Mouse (Mus musculus) kidney, postnatal 36 days (tissue): ENCODE measurements around the gene Foxf2.

ENCODE experiments used
- DNase-seq, 2 experiments: peaks; one replicate each; pipeline ENCODE4 v3.0.0; 2021 to 2022; ENCODE audit warnings: mixed read lengths in 2 of 2

Gene Foxf2

DNA sequence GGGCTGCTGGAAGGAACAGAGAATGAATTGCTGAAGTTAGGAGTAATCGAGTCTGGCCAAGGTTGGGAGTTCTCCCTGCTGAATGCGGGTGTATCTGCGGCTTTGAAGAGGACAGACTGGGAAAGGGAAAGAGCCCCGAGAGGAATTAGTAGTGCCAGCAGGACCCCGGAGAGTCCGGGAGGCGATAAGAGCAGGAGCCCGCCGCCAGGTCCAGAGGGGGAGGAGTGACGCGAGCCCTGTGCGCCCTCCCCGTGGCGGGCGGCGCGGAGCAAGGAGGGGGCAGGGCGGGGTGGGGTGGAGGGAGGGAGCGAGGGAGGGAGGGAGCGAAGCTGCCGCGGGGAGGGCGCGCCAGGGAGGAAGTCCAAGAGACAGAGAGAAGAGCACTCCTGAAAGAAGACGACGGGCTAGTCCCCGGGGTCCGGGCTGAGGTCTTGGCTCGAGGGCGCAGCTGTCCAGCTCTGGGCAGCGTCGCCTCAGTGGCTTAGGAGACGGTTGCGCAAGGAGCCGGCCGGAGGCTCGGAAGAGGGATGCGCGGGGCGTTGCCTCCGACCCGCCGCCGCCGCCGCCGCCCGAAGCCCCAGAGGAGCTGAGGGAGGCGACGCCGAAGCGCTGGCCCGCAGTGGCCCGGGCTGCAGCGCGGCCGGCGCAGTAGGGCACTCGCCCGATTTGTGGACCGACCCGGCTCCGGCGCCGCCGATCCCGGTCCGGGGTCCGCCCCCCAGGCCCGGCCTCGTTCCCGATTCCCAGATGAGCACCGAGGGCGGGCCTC, at the start of gene Foxf2:
TSS of gene Foxf2 (plus strand) at position 484 of the 769 bp plus-strand sequence.
- no peak for DNase-seq

DNA sequence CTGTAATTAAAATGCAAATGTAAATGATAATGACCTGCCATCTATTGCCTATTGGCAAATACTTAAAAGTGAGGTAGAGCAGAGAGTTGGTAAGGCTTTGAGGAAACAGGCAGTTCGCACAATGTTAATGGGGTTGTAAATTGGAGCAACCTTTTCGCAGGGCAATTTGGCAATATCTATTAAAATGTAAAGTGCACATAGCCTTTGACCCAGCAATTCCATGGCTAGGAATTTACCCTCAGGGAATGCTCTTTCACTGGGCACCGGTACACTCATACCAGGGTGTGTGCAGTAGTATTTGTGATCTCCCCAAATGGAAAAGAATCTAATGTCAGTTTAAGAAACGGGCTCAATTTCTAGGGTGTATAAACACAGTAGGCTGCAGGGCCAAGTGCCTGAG, 48.9 kb upstream of the Foxf2 start:
- peak in 1 of 2 experiments; percentile 52 for DNase-seq

DNA sequence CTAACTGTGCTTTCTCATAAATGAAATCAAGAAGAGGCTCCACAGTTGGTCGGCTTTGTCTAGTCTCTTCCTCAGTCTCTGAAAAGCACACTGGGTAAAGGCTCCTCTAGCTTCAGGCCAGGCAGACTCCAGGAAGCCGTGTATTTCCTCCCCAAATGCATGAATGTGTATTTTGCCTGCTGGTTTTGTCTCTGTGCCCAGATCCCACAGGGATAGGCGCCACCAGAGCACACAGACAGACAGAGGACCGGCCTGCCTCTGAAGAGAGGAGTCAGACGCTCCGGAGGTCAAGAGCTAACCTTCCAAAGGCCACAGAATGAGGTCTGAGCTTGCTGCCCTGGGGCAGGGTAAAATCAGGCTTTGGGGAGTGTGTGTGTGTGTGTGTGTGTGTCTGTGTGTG, 48.0 kb upstream of the Foxf2 start:
- DNase-seq: peak in 1 of 2 experiments; percentile 35

DNA sequence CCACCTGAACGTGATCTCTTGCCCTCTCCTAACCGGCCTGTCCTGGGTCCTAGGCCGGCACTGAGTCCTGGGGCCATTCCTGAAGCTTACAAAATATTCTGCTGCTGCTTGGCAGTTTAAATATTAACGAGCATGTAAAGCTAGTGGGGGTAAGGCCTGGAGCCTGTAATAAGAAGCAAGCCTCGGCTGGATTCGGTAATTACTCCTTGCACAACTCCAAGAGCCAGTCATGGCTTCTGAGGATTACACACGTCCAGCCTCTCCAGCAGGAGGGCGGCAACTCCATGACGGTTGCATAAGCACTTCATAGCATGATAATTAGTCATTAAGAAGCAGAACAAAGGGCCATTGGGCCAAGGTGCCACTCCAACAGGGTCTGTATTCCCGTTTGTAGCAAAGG, 47.2 kb upstream of the Foxf2 start:
- DNase-seq: peak; percentile 53 to 90

DNA sequence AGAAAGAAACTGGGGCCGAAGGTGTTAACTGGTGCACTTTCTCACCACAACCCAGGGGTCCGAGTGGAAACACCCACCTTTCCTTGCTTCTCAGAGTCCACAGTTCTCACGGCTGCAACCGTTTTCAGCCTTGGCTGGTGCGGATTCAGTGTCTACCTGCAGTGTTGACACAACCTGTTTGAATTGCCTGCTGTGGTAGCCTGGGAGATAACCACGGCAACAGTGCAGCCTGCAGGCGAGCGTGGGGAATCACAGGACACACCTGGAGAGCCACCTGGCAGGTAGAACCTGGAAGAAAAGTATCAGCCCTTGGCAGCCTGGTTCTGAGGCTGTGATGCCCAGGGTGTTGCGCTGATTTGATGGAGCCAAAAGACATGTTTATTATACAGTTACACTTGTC, 45.8 kb upstream of the Foxf2 start:
- peak; percentile 58 to 67 for DNase-seq

DNA sequence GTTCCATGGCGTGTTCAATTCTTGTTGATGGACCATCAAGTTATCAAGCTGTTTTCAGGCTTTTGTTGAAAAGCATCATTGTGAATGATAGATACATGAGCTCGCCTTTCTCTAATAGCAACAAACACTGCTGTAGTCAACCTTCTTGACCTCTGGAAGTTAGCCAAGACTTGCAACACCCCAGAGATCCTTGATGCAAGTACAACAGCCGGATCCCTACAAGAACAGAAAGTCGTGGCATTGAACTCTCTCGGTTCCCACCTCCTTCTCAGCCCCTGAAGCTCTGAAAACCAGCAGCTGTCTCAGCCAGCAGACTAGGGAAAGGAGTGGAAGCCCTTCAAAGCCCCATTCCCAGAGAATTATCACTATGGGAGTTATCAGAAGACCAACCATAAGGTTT, 38.3 kb upstream of the Foxf2 start:
- no peak for DNase-seq

DNA sequence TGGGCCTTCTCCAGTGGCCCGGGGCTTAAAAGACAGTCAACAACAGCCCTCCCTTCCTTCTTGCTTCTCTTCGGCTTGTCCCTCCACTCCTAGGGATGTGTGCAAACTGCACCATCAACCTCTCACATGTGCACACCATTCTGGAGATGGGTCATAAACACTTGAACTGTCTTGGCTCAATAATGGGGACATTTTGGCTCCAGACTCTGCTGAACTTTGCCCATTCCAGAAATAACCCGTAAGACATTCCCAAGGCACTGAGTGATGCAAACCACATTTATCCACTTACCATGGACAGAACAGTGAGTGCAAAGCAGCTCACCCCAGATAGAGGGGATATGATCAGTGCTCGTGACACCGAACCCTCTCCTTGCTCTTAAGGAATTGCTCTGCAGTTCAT, 26.0 kb upstream of the Foxf2 start:
- DNase-seq: peak in 1 of 2 experiments; percentile 14

DNA sequence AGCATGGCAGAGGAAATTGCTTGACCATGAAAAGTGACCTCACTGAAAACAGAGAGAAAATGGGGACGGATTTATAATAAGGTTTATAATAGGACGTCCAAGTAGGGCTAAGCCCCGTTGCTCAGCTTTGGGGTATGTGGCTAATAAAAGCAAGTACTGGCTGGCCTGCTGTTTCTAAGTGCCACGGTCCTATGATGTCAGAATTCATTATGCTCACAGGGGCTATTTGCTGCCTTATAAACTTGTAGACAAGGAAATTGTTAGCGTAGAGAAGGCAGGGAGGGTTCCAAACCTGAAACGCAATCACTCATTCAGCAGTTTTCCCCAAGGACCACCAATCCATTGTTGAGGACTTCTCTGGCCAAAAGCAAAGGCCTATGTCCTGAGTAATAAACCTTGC, 21.7 kb upstream of the Foxf2 start:
- no peak for DNase-seq

DNA sequence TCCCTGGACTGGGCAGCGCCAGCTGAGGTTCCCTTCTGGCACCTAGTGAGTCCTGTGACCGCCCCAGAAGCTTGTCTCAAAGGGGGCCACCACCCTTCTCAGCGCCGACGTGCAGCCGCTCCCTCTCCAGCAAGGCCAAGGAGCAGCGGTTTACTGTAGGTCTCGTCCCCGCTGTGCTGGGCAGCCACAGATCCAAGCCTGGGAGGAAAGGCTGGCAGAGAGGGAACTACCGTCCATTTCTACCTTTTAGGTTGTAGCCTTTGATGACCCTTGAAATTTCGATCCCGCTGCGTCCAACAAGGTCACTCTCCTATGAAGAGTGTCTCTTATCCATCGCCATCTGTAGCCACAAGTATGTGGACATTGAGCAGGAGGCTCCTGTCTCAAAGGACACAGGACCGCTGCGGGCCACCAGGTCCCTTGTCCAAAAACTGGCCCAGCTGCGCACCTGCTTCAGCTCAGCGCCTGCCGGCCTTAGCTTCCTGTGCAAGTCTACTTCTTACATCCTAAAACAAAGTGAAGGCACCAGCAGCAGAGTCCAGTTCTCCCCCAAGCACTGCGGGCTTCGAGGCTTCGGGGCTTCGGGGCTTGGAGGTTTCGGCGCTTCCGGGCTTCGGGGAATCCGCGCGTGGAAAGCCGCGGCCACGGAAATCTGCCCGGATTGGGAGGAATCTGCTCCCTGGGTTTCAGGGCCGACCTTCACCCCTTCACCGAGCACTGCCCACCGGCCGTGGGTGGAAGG, 10.7 kb upstream of the Foxf2 start:
- DNase-seq: no peak

DNA sequence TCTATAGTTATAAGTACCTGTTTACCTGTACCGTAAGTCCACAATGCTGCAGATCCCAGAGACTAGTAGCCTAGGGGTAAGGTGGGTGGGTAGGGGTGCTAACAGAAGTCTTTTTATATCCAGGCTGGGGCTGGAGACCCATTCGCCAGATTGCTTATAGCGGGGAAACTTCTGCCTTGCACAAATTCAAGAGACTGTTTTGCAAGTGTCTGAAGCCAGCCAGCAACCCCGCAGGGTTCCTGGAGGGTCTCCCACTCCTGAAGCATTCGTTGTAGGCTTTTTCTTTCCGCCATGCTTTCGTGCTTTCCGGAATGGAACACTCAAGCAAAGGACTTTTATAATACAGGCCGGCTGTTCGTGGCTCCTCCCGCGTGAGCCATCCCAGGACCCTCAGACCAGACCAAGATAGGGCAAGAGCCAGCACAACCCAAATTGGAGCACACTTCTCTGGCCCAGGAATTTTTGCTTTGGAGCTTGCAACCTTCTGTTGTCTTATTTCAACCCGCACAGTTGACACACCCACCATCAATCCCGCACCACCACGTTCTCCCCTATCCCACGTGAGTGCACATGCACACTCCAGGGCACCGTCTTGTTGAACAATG, 10.0 kb upstream of the Foxf2 start:
- DNase-seq: no peak

DNA sequence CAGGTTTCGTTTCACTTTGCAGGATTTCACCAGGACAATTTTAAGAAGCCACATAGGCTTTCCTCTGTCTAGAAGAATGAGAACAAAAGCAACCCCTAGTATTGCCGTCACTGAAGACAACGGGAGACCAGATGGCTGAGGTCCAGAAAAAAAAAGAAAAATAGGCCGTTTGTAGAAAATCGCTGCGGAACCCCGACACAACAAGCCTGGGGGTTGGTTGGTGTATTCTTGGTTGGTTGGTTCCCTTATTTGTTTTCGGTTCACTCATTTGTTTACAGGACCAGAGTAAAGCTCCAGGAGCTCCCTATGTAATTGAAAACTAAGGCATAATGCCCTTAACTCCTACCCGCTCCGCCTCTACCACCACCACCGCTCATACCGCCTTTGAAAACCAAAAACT, 7.6 kb upstream of the Foxf2 start:
- DNase-seq: no peak

DNA sequence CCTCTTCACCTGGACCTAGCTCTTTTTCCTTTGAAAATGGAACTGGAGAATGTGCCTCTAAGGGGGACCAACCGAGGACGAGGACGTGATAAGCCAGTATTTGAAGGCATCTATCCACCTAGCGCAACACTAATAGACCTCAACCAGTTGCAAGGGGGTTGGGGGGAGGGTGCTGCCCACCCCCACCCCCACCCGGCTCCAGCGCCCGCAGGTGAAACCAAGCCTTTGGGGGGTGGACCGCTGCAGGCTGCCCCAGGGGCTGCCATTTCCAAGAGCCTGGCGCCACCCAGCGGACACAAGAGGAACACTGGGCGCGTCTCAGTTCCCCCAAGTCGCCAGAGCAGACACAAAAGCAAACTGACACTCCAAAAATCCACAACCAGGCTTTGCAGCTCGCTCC, 7.2 kb upstream of the Foxf2 start:
- peak; percentile 43 to 80 for DNase-seq

DNA sequence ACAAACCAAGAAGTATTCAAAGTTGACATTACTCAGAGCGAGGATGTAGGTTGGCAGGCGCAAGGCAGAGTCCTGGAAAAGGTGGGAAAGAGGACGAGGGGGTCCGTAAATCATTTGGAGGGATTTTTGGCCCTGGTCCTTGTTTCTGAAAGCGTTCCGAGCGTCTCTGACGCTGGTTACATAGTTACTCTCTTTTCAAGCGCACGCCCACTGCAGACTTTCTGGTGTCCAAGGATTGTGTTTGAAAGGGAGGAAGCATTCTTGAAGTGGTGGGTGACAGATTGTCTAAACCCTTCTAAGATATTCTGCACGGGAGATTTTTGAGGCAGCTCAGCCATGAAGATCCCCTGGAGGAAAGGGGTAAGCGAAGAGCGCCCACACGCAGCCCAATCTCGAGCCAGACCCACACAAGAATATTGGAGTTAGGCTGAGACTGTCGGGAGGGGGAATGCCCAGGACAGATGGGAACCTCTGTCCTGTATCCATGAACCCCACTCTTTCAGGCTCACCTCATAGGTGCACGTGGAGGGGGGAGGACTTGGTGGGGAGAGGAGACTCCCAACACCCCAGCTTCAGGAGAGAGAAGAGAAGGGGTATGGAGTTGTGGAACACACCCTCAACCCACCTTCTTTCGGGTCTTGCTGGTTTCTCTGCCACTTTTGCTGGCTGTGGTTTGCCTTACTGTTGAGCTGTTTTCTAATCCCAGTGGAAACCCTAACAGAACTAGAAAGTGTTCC, 6.5 kb upstream of the Foxf2 start:
- no peak for DNase-seq

DNA sequence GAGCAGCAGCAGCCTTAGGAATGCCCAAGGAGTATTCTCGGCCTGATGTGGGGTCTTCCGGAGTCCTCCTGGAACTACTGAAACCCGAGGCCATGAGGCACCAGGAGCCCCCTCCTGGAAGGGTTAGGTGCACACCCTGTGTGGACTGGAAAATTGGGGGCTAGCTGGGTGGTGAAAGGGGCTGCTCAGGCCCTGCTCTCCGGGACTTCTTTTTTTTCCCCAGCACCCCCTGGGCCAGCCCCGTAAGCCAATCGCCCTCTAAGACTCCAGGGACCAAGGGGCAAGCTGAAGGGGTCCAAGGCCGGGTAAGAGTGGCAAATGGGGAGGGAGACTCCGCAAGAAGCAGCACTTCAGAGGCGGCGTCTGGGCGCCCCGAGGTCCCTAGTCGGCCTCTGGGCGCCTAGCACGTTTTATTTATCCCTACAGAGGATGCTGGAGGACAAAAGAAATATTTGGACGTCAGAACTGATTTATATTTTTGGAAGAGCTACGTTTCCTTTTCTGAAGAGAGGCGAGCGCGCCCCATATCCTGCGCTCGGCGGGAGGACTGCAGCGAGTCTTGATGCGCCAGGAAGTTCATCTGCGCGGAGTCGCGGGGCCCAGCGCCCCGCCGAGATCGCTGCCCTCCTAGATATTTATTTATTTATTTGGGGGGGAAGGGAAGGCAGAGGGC, 5.7 kb upstream of the Foxf2 start:
- DNase-seq: no peak

DNA sequence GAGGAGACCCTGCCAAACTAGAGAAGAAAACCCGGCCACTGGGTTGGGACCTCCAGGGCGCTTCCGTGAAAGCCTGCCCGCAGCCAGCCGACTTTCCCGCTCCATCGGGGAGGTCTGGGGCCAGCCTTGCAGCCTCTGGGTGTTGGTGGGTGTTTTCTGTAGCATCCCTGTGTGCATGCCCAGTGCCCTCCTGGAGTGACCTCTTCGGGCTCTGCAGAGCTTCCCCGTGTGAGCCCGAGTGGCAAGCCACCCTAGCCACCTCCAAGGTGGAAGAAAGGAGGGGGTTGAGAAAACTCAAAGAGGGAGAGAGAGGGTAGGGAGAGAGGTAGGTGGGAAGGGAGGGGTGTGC, 5.1 kb upstream of the Foxf2 start:
- DNase-seq: no peak

DNA sequence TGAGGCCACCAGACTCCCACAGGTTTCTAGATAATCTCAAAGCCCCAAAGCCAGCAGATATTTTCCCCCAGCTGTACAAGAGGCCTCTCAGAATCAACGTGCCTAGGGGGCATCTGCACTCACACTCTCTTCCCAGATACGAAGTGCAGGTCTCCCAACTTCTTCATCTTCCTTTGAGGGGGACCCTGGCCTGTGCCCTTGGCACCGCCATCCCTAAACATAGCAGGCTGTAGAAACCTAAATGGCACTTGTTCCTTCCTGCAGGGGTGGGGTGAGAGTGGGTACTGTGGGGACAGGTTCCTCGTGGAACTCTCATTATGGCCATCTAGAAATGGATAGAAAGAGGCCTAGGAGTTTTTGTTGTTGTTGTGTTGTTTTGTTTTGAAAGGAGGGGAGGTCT, 4.7 kb upstream of the Foxf2 start:
- no peak for DNase-seq

DNA sequence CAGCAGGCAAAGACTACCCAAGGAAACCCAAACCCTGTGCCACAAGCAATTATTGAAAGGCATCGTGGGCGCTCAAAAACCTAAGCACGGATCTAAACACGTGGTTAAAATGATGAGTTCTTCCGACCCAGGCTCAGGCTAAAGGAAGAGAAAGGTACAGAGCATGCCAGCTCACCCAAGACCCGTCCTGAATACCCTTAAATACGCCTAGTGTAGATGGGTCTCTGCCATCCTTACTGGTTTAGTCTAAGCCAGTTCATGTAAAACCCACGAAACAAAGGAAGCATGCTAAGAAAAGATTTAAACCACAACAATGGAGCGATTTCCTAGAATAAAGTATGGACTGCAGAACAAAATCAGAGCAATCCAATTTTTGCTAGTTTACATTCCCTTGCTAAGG, 3.9 kb upstream of the Foxf2 start:
- DNase-seq: no peak

DNA sequence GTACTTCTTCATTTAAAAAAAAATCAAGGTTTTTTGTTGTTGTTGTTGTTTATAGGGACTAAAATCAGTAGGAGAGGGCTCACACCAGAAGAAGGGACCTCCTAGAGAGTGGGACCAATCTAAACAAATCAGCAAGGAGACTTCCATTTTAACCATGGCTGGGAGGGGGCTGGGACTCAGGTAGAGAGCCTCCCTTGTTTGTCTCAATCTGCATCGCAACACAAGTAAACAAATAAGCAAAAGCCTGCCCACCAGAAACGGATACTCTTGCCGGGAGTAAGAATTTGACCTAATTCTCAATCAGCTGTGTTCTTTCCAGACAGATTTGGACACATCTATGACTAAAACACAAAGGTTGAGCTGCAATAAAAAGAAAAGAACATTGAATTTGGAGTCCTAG, 3.2 kb upstream of the Foxf2 start:
- DNase-seq: no peak

DNA sequence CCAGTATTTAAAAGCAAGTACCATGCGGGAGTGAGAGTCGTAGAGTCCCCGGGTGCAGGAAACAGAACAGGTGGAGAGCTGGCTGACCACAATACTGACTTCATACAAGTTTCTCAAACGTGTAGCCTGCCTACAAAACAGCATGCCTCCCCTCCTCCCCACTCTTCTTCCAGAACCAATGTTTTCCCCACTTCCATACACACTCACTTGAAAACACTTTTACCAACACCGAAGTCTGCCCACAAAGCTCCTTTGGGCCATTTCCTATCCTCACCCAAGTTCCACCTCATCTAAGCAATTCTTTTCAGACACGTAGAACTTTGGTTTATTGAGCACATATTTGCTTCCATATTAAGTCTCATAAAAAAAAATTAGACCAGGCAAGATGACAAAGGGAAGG, 2.3 kb upstream of the Foxf2 start:
- DNase-seq: no peak

DNA sequence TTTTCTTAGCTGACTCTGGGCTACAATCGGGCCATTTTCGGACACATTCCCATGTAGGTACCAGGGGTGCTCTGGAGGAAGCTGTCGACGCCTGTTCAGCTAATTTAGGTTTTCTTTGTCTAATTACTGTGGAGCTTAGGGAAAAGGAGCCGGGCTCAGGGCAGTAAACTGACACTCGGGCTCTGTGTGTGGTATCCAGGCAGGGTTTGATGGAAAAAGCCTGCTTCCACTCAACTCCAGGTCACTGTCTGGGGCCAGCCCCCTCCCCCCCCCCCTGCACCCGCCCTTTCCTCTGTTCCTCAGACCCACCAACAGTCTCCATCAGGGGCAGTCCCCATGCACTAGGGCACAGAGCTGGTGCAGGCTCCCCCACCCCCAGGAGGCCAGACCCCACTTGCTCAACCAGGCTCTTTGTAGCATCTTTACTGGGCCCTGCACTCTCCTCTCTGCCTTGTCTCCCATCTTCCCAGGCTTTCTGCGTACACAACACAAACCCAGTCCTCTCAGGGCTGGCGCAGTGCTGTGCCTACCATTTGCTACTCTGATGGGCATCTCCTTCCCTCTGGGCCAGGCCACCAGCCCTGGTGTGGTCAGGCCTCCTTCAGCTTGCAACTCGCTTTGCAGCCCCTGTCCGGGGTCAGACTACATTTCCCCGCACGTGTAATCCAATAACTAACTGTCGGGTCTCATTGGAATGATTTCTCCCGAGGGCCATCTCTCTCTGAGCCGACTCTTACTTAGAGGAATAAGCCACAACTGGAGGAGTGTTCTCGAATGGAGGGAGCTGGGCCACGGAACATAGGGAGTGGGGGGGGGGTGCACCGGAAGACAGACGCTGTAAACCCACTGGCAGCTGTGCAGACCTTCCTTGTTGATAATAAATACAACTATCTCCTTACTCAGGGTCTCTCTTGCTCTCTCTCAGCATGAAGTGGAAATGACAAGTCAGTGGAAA, 1.4 kb upstream of the Foxf2 start:
- no peak for DNase-seq

DNA sequence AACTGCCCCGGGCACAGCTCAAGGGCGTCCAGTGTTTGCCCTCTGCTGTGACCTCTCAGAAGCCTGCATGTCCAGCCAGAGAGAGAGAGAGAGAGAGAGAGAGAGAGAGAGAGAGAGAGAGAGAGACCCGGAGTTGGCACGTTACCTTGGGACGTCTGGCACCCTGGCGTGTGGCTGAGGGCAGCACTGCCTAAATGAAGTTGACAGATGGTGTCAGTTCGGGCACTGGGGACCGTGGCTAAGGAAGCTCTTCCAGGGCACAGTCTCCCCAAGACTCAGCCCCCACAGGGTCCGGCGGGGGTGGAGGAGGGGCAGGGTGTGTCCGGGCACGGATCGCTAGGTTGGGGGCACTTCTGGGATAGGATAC, 667 bp upstream of the Foxf2 start:
- DNase-seq: no peak
